Mouse (Mus musculus): ENCODE results near the gene Zfp609.
A peak's percentile ranks its signal among the peaks of the same experiment; 100 is the strongest.

The Zfp609 gene

GRCm38 (mm10) chr9:65827344-65828015 lies at the start of gene Zfp609:
Gene Zfp609 (minus strand): TSS chr9:65827564.
- peak; percentile 95 to 96 for DNase-seq

- DNase-seq, result no peak
These were observed 32.3 kb upstream of the Zfp609 start for GRCm38 (mm10) chr9:65859656-65860055.

DNA sequence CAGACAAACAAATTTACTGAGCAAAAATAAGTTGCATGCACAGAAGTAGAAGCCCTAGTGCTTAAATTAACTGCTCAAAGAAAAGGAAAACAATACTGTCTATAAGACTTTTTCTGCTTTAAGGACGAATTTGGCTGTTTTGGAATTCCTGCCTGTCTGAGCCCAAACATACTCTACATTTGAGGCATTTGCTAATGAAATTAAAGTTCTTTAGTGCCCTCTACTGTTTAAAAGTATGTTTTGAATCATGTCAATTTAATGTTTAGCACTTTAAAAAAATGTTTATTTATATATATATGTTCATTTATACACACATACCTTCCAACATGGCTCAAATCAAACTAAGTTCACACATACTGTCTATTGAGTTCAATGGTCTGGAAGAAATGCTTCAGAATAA lies 22.8 kb upstream of the Zfp609 start:
- no peak for DNase-seq

DNA sequence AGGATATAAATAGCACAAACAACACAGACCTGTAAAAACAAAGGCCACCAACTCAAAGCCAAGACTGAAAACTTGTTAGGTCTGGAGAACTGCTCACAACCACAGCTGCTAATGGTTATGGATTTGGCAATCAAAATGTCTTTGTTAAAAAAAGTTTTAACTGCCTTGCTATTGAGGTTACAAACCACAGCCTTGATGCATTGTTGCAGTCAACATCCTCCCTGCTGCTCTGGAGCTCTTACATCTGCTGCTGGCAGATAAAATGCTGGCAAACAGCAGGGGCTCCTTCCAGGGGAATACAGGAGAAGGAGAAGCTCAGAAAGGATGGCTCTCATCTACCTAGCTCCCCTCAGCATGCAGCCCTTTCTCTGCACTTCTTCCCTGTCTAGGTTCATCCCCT lies 20.8 kb upstream of the Zfp609 start:
- no peak for DNase-seq

GRCm38 (mm10) chr9:65844421-65845165 lies 17.2 kb upstream of the Zfp609 start:
- DNase-seq, result peak in 1 of 2 experiments; percentile 36

GRCm38 (mm10) chr9:65839841-65840240 lies 12.5 kb upstream of the Zfp609 start:
- no peak for DNase-seq

GRCm38 (mm10) chr9:65836916-65837315 lies 9.6 kb upstream of the Zfp609 start:
- no peak for DNase-seq

DNA sequence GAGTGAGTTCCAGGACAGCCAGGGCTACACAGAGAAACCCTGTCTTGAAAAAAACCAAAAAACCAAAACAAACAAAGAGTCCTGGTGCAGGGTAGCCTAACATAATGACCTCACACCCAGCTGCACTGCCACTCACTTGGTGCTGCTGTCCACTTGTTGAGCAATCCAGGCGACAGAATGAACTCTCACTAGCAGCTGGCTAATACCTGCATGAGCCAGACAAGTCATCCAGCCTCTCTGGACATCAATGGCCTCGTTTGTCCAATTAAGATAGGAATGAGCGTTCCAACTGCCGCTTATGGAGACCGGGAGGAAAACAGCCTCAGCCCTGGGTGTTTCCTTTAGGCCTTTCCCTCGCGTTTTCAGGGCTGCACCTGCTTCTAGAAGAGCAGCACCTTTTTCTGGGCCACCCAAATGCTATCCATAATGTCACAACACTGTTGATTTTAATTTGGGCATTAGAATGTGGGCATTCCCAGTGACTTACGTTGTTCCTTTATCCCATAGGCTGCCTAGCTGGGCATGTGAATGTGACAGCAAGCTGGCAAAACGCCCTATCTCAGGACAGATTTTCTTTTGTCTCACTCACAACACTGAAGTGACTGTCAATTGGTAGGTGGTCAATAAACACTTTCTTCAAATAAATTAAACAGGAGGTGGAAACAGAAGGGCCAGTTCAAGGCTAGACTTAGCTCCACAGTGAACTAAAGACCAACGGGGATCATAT lies 7.4 kb upstream of the Zfp609 start:
- DNase-seq, result no peak

DNA sequence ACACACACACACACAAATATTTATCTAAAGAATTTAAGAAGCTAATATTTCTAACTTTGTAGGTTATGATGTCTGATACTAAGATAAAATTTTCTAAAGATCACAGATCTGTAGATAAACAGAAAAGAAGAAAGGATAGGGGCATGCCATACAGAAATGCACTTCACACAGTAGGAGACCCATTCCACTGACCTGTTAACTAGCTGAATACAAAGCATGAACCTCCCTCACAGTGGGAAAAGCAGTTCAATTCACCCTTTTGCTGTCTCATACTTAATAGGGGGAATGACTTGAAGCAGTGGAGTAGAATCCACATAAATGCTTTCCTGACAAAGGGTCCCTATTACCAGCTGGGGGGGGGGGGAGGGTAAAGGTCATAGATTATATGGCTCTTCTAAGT lies 6.3 kb upstream of the Zfp609 start:
- no peak for DNase-seq

GRCm38 (mm10) chr9:65833230-65833629 lies 5.9 kb upstream of the Zfp609 start:
- DNase-seq, result no peak

DNA sequence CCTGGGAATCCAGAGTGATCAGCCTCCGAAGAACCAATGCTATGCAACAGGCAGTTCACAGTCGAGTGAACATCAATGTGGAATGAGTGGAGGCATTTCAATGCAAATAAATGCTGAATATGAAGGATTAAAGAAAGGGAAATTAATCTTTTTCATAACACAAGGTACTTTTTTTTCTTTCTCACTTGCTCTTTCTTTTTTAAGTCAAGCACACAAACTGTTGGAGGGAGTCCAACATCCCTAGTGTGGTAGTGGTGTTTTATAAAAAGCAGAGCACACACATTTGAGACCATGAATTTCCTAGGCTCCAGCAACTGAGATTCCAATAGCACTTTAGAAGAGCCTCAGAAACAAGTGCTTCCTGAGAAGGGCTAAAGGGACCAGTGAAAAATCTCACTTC lies 4.7 kb upstream of the Zfp609 start:
- DNase-seq, result peak in 1 of 2 experiments; percentile 3

DNA sequence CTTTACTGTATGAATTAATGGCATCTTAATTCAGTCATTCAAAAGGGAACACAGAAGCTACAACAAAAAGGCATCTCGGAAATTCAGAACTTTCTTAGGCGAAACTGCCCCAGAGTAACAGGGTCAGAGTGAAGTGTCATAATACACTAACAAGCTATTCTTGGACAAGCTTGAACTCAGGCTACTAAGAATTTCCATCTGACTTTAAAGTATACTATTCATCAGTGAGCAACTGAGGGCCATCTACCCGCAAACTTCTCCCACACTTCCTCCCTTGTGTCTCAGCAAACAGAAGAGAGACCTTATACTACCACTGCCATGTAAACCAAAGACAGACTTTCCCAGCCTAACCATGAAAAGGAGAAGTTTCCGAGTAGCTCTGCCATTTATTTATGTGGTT lies 3.8 kb upstream of the Zfp609 start:
- DNase-seq, result no peak

DNA sequence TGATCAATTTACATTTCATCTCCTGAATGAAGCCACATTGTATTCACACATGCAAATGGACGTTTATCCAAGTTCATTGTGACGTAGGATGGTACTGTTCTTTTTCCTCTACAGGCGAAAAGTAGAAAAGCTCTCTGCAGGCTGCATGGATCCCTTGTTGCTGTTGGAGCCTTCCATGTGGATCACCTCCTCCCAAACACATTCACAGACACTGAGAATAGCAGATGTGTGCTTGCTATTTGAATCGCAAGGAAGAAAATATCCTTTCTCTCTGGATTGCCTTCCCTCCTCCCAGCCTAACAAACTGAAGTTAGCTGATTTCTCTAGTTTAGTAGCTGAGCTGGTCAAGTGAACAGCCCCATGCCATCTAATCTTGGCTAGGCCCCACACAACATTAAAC lies 2.9 kb upstream of the Zfp609 start:
- no peak for DNase-seq

- DNase-seq, result peak; percentile 52 to 78
These were observed 2.0 kb upstream of the Zfp609 start for GRCm38 (mm10) chr9:65829410-65829809.

- DNase-seq, result no peak
These were observed 1.1 kb upstream of the Zfp609 start for GRCm38 (mm10) chr9:65828511-65828910.

GRCm38 (mm10) chr9:65828016-65828403 lies 646 bp upstream of the Zfp609 start:
- no peak for DNase-seq

DNA sequence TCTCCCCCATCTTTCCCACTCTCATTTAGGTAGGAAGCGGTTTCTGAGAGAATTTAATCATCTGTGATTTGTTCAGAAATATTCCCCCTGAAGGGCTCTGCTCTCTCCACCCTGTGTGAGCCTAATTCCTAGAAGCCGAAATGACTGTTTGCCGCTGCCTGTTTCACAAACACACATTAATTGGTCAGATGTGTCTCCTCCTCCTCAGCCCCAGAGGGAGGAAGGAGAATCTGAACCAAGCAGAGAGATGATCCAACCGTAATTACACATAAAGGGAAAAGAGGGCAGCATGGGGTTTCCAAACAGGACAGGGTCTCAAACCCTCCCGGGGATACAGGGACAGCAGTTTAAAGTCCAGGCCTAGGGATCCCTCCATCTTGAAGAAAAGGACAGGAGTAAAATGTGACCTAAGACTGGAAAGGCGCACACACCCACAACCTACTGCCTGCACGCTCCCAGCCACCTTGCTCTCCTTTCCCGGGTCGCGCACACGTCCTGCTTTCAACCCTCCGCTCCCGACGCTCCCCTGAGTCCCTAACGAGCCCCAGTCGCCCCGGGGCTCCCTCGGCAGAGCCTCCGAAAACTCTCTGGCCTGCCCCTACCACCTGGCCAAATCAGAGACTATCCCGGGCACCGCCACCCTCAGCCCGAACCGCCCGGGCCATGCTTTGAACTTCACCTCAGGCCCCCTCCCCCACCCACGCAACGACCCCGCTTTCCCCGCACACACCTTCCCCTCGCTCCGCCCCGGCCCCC lies 598 bp downstream of the Zfp609 start:
- peak; percentile 43 to 66 for DNase-seq

- peak in 1 of 2 experiments; percentile 2 for DNase-seq
These were observed 1.2 kb downstream of the Zfp609 start for GRCm38 (mm10) chr9:65826226-65826587.

- DNase-seq, result peak in 1 of 2 experiments; percentile 11
These were observed 3.5 kb downstream of the Zfp609 start for GRCm38 (mm10) chr9:65823716-65824462.

GRCm38 (mm10) chr9:65822011-65822410 lies 5.4 kb downstream of the Zfp609 start:
- no peak for DNase-seq

DNA sequence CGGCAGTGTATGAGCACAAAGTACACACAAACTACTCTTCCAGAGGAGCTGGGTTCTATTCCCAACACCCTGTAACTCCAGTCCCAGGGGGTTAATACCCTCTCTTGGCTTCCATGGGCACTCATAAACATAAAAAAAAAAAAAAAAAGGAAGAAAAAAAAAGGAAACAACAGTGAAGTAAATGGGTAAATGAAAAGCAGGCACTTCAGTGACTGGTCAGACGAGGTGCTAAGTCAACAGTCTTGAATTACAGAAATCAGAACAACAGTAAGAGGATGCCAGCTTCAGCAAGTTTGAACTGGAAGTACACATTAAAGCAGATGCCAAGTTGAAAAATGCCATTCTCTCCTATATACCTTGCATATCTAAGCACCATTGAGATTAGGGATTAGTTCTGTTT lies 7.1 kb downstream of the Zfp609 start:
- DNase-seq, result no peak

DNA sequence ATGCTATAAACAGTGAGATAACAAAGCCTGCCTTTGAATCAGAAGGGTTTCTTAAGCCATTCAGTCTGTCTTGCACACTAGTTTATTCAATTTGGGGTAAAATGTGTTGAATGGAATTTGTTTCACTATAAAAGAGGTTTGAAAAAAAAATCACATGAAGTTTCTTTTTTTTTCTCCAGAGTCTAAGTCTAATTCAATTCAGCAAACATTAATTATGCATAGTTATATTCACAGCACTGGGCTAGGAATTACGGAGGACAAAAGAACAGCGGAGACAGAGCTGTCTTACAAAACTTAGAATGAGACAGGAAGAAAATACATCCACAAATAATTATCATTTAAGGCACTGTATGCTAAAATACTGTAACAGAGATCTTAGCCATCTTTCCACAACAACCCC lies 9.0 kb downstream of the Zfp609 start:
- DNase-seq, result no peak

Data from kidney, postnatal 25 days (tissue).